Mouse (Mus musculus): Measurements from ENCODE around the gene Gdf7. TPM values are rescaled to one million over a fixed set of nuclear protein-coding genes. Genes with fewer than 3 reads are reported as not detected.
A peak's percentile ranks its signal among the peaks of the same experiment; 100 is the strongest.

Gdf7 gene
- polyA plus RNA-seq, 1 experiment from 2014 or later = not detected

GRCm38 (mm10) chr12:8333617-8334016, 31.9 kb upstream of the Gdf7 start:
- 78% methylated on average over 8 of the region's 8 CpGs for WGBS
- Histone ChIP-seq H3K9me3 (ENCODE audit: control insufficient read depth, low read depth, low read length) (no peaks in the 10 kb centered on the region), H3K4me2 (replicated peaks; ENCODE audit: low read depth, low read length) (no peak overlapping the region), H3K4me3 (ENCODE audit: low read depth, low read length) (no peak overlapping the region), H3K36me3 (ENCODE audit: control insufficient read depth, insufficient read depth, low read length) (peaks cover 11% of the 10 kb centered on the region; the same call in 1 of the 2 replicates), H3K9ac (replicated peaks; ENCODE audit: low read depth, low read length) (no peak overlapping the region), H3K27me3 (ENCODE audit: control insufficient read depth, insufficient read depth, low read length) (no peaks in the 10 kb centered on the region), H3K4me1 (ENCODE audit: control insufficient read depth, insufficient read depth, low read length) (peaks cover 17% of the 10 kb centered on the region), H3K27ac (ENCODE audit: low read length) (no peak overlapping the region)
- no peak for ATAC-seq (ENCODE audit: insufficient number of reproducible peaks, insufficient read depth, low FRiP score, low read depth)

GRCm38 (mm10) chr12:8332174-8332542, 30.4 kb upstream of the Gdf7 start:
- no peak overlapping the region for H3K4me3 ChIP-seq (ENCODE audit: low read depth, low read length)
- peaks cover 19% of the 10 kb centered on the region for H3K4me1 ChIP-seq (ENCODE audit: control insufficient read depth, insufficient read depth, low read length)
- ATAC-seq (ENCODE audit: insufficient number of reproducible peaks, insufficient read depth, low FRiP score, low read depth) = no peak
- H3K9me3 ChIP-seq (ENCODE audit: control insufficient read depth, low read depth, low read length) = no peaks in the 10 kb centered on the region
- H3K36me3 ChIP-seq (ENCODE audit: control insufficient read depth, insufficient read depth, low read length) = peaks cover 11% of the 10 kb centered on the region; the same call in 1 of the 2 replicates
- 53% methylated on average over 5 of the region's 5 CpGs for WGBS
- no peaks in the 10 kb centered on the region for H3K27me3 ChIP-seq (ENCODE audit: control insufficient read depth, insufficient read depth, low read length)
- H3K4me2 ChIP-seq (replicated peaks; ENCODE audit: low read depth, low read length) = no peak overlapping the region
- H3K9ac ChIP-seq (replicated peaks; ENCODE audit: low read depth, low read length) = no peak overlapping the region
- H3K27ac ChIP-seq (ENCODE audit: low read length) = no peak overlapping the region

- no peak overlapping the region for H3K4me3 ChIP-seq (ENCODE audit: low read depth, low read length)
- peaks cover 19% of the 10 kb centered on the region for H3K4me1 ChIP-seq (ENCODE audit: control insufficient read depth, insufficient read depth, low read length)
- peaks cover 11% of the 10 kb centered on the region; the same call in 1 of the 2 replicates for H3K36me3 ChIP-seq (ENCODE audit: control insufficient read depth, insufficient read depth, low read length)
- no peak overlapping the region; the same call in 1 of the 2 replicates for H3K4me2 ChIP-seq (replicated peaks; ENCODE audit: low read depth, low read length)
- WGBS = 35% methylated on average over 14 of the region's 14 CpGs
- H3K9ac ChIP-seq (replicated peaks; ENCODE audit: low read depth, low read length) = no peak overlapping the region
- ATAC-seq (ENCODE audit: insufficient number of reproducible peaks, insufficient read depth, low FRiP score, low read depth) = peak; percentile 79; the same call in 1 of the 2 replicates
- peak overlapping the region; percentile 55 for H3K27ac ChIP-seq (ENCODE audit: low read length)
- H3K27me3 ChIP-seq (ENCODE audit: control insufficient read depth, insufficient read depth, low read length) = no peaks in the 10 kb centered on the region
- H3K9me3 ChIP-seq (ENCODE audit: control insufficient read depth, low read depth, low read length) = no peaks in the 10 kb centered on the region
These were observed 29.9 kb upstream of the Gdf7 start for GRCm38 (mm10) chr12:8331489-8332173.

- H3K4me1 ChIP-seq (ENCODE audit: control insufficient read depth, insufficient read depth, low read length) = peaks cover 19% of the 10 kb centered on the region
- 93% methylated on average over 7 of the region's 7 CpGs for WGBS
- peaks cover 5% of the 10 kb centered on the region; the same call in 1 of the 2 replicates for H3K36me3 ChIP-seq (ENCODE audit: control insufficient read depth, insufficient read depth, low read length)
- H3K27me3 ChIP-seq (ENCODE audit: control insufficient read depth, insufficient read depth, low read length) = no peaks in the 10 kb centered on the region
- H3K4me3 ChIP-seq (ENCODE audit: low read depth, low read length) = no peak overlapping the region
- no peak overlapping the region for H3K4me2 ChIP-seq (replicated peaks; ENCODE audit: low read depth, low read length)
- no peak for ATAC-seq (ENCODE audit: insufficient number of reproducible peaks, insufficient read depth, low FRiP score, low read depth)
- H3K9ac ChIP-seq (replicated peaks; ENCODE audit: low read depth, low read length) = no peak overlapping the region
- no peak overlapping the region for H3K27ac ChIP-seq (ENCODE audit: low read length)
- no peaks in the 10 kb centered on the region for H3K9me3 ChIP-seq (ENCODE audit: control insufficient read depth, low read depth, low read length)
These were observed 27.5 kb upstream of the Gdf7 start for GRCm38 (mm10) chr12:8329236-8329635.

GRCm38 (mm10) chr12:8327675-8328053, 25.9 kb upstream of the Gdf7 start:
- 85% methylated on average over 1 of the region's 1 CpGs for WGBS
- H3K27me3 ChIP-seq (ENCODE audit: control insufficient read depth, insufficient read depth, low read length) = no peaks in the 10 kb centered on the region
- H3K4me1 ChIP-seq (ENCODE audit: control insufficient read depth, insufficient read depth, low read length) = peaks cover 19% of the 10 kb centered on the region
- no peak overlapping the region for H3K4me2 ChIP-seq (replicated peaks; ENCODE audit: low read depth, low read length)
- no peak overlapping the region for H3K9ac ChIP-seq (replicated peaks; ENCODE audit: low read depth, low read length)
- no peak overlapping the region for H3K27ac ChIP-seq (ENCODE audit: low read length)
- H3K9me3 ChIP-seq (ENCODE audit: control insufficient read depth, low read depth, low read length) = no peaks in the 10 kb centered on the region
- no peak overlapping the region for H3K4me3 ChIP-seq (ENCODE audit: low read depth, low read length)
- peaks cover 5% of the 10 kb centered on the region; the same call in 1 of the 2 replicates for H3K36me3 ChIP-seq (ENCODE audit: control insufficient read depth, insufficient read depth, low read length)
- no peak for ATAC-seq (ENCODE audit: insufficient number of reproducible peaks, insufficient read depth, low FRiP score, low read depth)

GRCm38 (mm10) chr12:8326825-8327674, 25.3 kb upstream of the Gdf7 start:
- Histone ChIP-seq H3K4me2 (replicated peaks; ENCODE audit: low read depth, low read length) (no peak overlapping the region), H3K27ac (ENCODE audit: low read length) (no peak overlapping the region), H3K36me3 (ENCODE audit: control insufficient read depth, insufficient read depth, low read length) (peaks cover 6% of the 10 kb centered on the region), H3K9ac (replicated peaks; ENCODE audit: low read depth, low read length) (no peak overlapping the region), H3K4me1 (ENCODE audit: control insufficient read depth, insufficient read depth, low read length) (peaks cover 16% of the 10 kb centered on the region), H3K27me3 (ENCODE audit: control insufficient read depth, insufficient read depth, low read length) (no peaks in the 10 kb centered on the region), H3K4me3 (ENCODE audit: low read depth, low read length) (no peak overlapping the region), H3K9me3 (ENCODE audit: control insufficient read depth, low read depth, low read length) (no peaks in the 10 kb centered on the region)
- WGBS = 35% methylated on average over 17 of the region's 17 CpGs
- peak; percentile 67; the same call in 1 of the 2 replicates for ATAC-seq (ENCODE audit: insufficient number of reproducible peaks, insufficient read depth, low FRiP score, low read depth)

- H3K9ac ChIP-seq (replicated peaks; ENCODE audit: low read depth, low read length) = no peak overlapping the region
- H3K4me3 ChIP-seq (ENCODE audit: low read depth, low read length) = no peak overlapping the region
- H3K27me3 ChIP-seq (ENCODE audit: control insufficient read depth, insufficient read depth, low read length) = no peaks in the 10 kb centered on the region
- ATAC-seq (ENCODE audit: insufficient number of reproducible peaks, insufficient read depth, low FRiP score, low read depth) = no peak
- peaks cover 7% of the 10 kb centered on the region; the same call in 1 of the 2 replicates for H3K4me1 ChIP-seq (ENCODE audit: control insufficient read depth, insufficient read depth, low read length)
- peaks cover 13% of the 10 kb centered on the region for H3K36me3 ChIP-seq (ENCODE audit: control insufficient read depth, insufficient read depth, low read length)
- H3K9me3 ChIP-seq (ENCODE audit: control insufficient read depth, low read depth, low read length) = no peaks in the 10 kb centered on the region
- 88% methylated on average over 17 of the region's 17 CpGs for WGBS
- H3K27ac ChIP-seq (ENCODE audit: low read length) = no peak overlapping the region
- no peak overlapping the region for H3K4me2 ChIP-seq (replicated peaks; ENCODE audit: low read depth, low read length)
These were observed 24.3 kb upstream of the Gdf7 start for GRCm38 (mm10) chr12:8325943-8326522.

GRCm38 (mm10) chr12:8325245-8325942, 23.6 kb upstream of the Gdf7 start:
- 88% methylated on average over 13 of the region's 13 CpGs for WGBS
- no peak overlapping the region for H3K27ac ChIP-seq (ENCODE audit: low read length)
- no peak for ATAC-seq (ENCODE audit: insufficient number of reproducible peaks, insufficient read depth, low FRiP score, low read depth)

More at GRCm38 (mm10) chr12:8325245-8325942, 23.6 kb upstream of the Gdf7 start:
- no peaks in the 10 kb centered on the region for H3K27me3 ChIP-seq (ENCODE audit: control insufficient read depth, insufficient read depth, low read length)
- no peak overlapping the region for H3K4me2 ChIP-seq (replicated peaks; ENCODE audit: low read depth, low read length)
- H3K9ac ChIP-seq (replicated peaks; ENCODE audit: low read depth, low read length) = no peak overlapping the region
- peaks cover 13% of the 10 kb centered on the region for H3K36me3 ChIP-seq (ENCODE audit: control insufficient read depth, insufficient read depth, low read length)
- peaks cover 2% of the 10 kb centered on the region; the same call in 1 of the 2 replicates for H3K4me1 ChIP-seq (ENCODE audit: control insufficient read depth, insufficient read depth, low read length)
- no peak overlapping the region for H3K4me3 ChIP-seq (ENCODE audit: low read depth, low read length)
- no peaks in the 10 kb centered on the region for H3K9me3 ChIP-seq (ENCODE audit: control insufficient read depth, low read depth, low read length)
